In the genomic region with DNA sequence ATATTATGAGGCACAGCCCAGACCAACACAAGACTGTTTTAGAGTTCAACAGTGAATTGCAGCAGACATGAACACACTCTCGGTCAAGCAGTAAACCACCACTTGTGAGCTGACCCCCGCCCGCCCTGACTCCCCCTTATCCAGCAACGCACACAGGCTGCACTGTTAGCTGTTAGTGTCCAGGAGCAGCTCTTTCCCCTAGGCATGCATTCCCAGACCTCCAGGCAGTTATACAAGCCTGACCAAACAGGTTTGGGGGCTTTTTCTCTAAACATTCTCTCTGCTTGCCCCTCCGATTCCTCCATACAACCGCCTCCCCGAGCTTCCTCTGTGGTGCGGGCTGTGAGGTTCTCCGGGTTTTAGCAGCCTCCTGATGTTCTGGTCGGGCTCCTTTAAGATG, we compare ENCODE assay signal across 8 mouse cellular contexts.
DNase-seq lines count a peak whose midpoint lies in the region; ATAC-seq lines count a peak whose summit lies in the region.

No protein-coding gene starts in this region.

- H3K9ac ChIP-seq in liver, embryonic 11.5 days (ENCODE audit: low read depth, low read length) = peak overlapping the region; percentile 31; the same call in 1 of the 2 replicates
- H3K9ac ChIP-seq in forebrain, embryonic 13.5 days = peak overlapping the region; percentile 37
- peak overlapping the region; percentile 59 for H3K9ac ChIP-seq in limb, embryonic 13.5 days
- H3K9ac ChIP-seq in stomach, embryonic 15.5 days = no peak overlapping the region; the same call in 1 of the 2 replicates

- no peak overlapping the region for H3K4me3 ChIP-seq in liver, embryonic 11.5 days (ENCODE audit: low read depth, low read length)
- H3K4me3 ChIP-seq in forebrain, embryonic 13.5 days = peak overlapping the region; percentile 23
- H3K4me3 ChIP-seq in limb, embryonic 13.5 days = peak overlapping the region; percentile 40
- H3K4me3 ChIP-seq in stomach, embryonic 15.5 days (replicated peaks) = peak overlapping the region; percentile 29

- H3K4me2 ChIP-seq in liver, embryonic 11.5 days = peak overlapping the region; percentile 33
- peak overlapping the region; percentile 50 for H3K4me2 ChIP-seq in forebrain, embryonic 13.5 days
- peak overlapping the region; percentile 66 for H3K4me2 ChIP-seq in limb, embryonic 13.5 days (replicated peaks)
- peak overlapping the region; percentile 50 for H3K4me2 ChIP-seq in stomach, embryonic 15.5 days

- no peak for ATAC-seq in liver, embryonic 11.5 days (replicated peaks; ENCODE audit: low FRiP score)
- ATAC-seq in forebrain, embryonic 13.5 days = 0 out of 2 replicates have a peak, but pooled peaks have one; percentile 7
- peak; percentile 8 for ATAC-seq in limb, embryonic 13.5 days (ENCODE audit: low FRiP score, low read depth)
- peak; percentile 57; the same call in 1 of the 2 replicates for ATAC-seq in stomach, embryonic 15.5 days (ENCODE audit: insufficient read depth, low FRiP score, low read depth)

- H3K27me3 ChIP-seq in liver, embryonic 11.5 days (replicated peaks; ENCODE audit: control insufficient read depth, insufficient read depth, low read length) = no peaks in the 10 kb centered on the region
- H3K27me3 ChIP-seq in forebrain, embryonic 13.5 days = no peaks in the 10 kb centered on the region
- no peaks in the 10 kb centered on the region for H3K27me3 ChIP-seq in limb, embryonic 13.5 days
- no peaks in the 10 kb centered on the region for H3K27me3 ChIP-seq in stomach, embryonic 15.5 days (replicated peaks)

- WGBS in liver, embryonic 11.5 days = 31% methylated on average over 10 of the region's 10 CpGs
- 7% methylated on average over 10 of the region's 10 CpGs for WGBS in forebrain, embryonic 13.5 days
- WGBS in limb, embryonic 13.5 days = 5% methylated on average over 10 of the region's 10 CpGs
- 12% methylated on average over 10 of the region's 10 CpGs for WGBS in stomach, embryonic 15.5 days

- H3K4me1 ChIP-seq in liver, embryonic 11.5 days (replicated peaks; ENCODE audit: control insufficient read depth, insufficient read depth, low read length) = peaks cover 5% of the 10 kb centered on the region
- H3K4me1 ChIP-seq in forebrain, embryonic 13.5 days = peaks cover 52% of the 10 kb centered on the region
- H3K4me1 ChIP-seq in limb, embryonic 13.5 days = peaks cover 89% of the 10 kb centered on the region
- peaks cover 55% of the 10 kb centered on the region for H3K4me1 ChIP-seq in stomach, embryonic 15.5 days

- DNase-seq in liver, embryonic 11.5 days (ENCODE audit: low spot score) = no peak
- no peak for DNase-seq in liver
- no peak for DNase-seq in spleen, postnatal 14 days (ENCODE audit: low spot score in 2 of 2)
- DNase-seq in right cerebral cortex, postnatal 10 days (ENCODE audit: low spot score in 2 of 2) = no peak
- DNase-seq in testis, postnatal 10 days (ENCODE audit: low spot score) = no peak

- H3K27ac ChIP-seq in liver, embryonic 11.5 days (ENCODE audit: low read depth, low read length) = peak overlapping the region; percentile 77
- H3K27ac ChIP-seq in forebrain, embryonic 13.5 days = peak overlapping the region; percentile 55
- peak overlapping the region; percentile 96 for H3K27ac ChIP-seq in limb, embryonic 13.5 days
- H3K27ac ChIP-seq in stomach, embryonic 15.5 days = peak overlapping the region; percentile 97

- no peaks in the 10 kb centered on the region for H3K9me3 ChIP-seq in liver, embryonic 11.5 days (ENCODE audit: control insufficient read depth, low read length)
- no peaks in the 10 kb centered on the region for H3K9me3 ChIP-seq in forebrain, embryonic 13.5 days (replicated peaks)
- H3K9me3 ChIP-seq in limb, embryonic 13.5 days = no peaks in the 10 kb centered on the region
- H3K9me3 ChIP-seq in stomach, embryonic 15.5 days = no peaks in the 10 kb centered on the region

- H3K36me3 ChIP-seq in liver, embryonic 11.5 days (ENCODE audit: control insufficient read depth, insufficient read depth, low read length) = no peaks in the 10 kb centered on the region
- no peaks in the 10 kb centered on the region for H3K36me3 ChIP-seq in forebrain, embryonic 13.5 days (ENCODE audit: poor library complexity, severe bottlenecking)
- no peaks in the 10 kb centered on the region for H3K36me3 ChIP-seq in limb, embryonic 13.5 days
- H3K36me3 ChIP-seq in stomach, embryonic 15.5 days = no peaks in the 10 kb centered on the region
